Mouse (Mus musculus): ENCODE measurements around the gene Wasf2.

GRCm38 (mm10) chr4:133116756-133117470 is 13.4 kb upstream of the Wasf2 start:
- TF ChIP-seq POLR2A (IDR thresholded peaks at IDR 0.05; ENCODE audit: borderline replicate concordance, low read depth, low read length) (no peak), CTCF (IDR thresholded peaks at IDR 0.05; ENCODE audit: low read depth, low read length) (no peak)
